Mouse (Mus musculus) inflammation-experienced regulatory T-cells (primary cell): ENCODE data around the gene Smad5. TPM values are rescaled to one million over a fixed set of nuclear protein-coding genes. Genes with fewer than 3 reads are reported as not detected.

Experiments used
- polyA plus RNA-seq, 2 experiments: library from polyadenylated mRNA; unstranded; fragments of 100-300 nt; shearing (Covaris generic); gene quantifications; one replicate each; pipeline ENCODE4 v1.2.1; 2017

Smad5 gene
- 10 to 100 TPM; 14.7 to 21.0 TPM for polyA plus RNA-seq

DNA sequence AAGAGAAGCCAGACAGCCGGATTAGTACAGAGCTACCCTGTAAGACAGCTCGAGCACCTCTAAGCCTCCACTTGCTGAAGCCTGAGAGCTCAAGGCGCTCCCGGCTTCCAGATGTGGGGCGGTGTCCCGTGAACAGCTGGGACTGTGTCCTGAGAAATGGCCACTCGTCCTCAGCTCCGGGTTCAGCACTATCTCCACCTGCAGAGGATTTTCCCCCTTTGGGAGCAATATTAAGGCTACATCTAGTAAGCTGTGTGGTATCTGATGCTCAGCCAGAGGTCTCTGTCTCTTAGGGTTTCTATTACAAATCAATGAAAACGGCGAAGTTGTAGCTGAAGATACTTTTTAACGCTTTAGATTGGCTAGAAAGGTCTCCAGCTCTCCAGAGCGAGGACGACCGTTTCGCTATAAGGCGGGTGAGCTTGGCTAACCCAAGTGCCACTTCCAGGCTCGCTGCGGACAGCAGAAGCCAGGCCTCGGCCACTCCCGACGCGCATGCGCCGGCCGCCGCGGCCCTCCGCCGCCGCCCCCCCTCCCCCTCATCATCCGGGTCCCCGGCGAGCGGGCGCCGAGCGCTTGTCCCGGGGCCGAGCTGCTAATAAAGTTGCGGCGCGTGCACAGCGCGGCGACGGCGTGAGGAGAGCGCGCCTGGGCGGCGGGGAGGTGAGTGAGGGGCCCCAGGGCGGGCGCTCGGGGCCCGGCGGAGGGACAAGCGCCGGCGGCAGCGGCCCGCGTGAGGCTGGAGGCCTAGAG is at the start of gene Smad5:
Smad5 (plus strand) TSS at position 542 of the 753 bp plus-strand sequence.

DNA sequence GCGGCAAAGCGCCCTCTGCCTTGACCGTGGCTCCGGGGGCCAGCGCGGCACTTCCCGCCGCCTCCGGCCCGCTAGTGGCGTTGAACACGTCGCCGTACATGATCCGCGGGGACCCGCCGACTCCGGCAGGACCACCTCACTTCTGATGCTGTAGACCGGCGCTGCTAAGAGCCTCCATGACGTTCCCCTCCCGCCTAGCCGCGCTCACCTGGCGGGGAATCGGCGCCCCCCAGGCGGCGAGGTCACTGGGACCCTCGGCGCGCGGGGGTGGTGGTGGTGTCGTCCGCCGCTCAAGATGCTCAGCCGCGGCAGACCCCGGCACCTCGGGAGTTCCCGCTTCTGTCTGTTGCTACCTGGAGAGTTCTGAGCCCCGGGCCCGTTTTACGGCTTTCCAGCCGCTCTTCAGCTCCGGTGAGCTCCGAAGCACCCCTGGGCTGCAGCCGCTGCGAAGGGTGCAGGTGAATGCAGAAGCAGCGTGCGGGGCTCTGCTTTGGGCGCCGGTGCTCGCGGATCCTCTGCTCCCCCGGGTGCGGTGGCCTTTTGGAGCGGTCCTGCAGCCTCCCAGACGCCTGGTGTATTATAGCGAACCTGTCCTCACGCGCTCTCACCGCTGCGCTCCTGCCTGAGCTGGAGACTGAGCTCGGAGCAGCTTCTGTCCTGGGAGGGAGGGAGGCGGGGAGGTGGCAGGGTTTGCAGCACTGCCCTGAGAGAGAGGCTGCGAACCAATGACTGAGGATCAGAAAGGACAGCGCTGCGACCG is 50.6 kb downstream of the Smad5 start, which contains the start of gene Gm45623:
Gm45623 (minus strand) TSS at position 636 of the 760 bp plus-strand sequence.

Other genes starting within 250 kb of the Smad5 start
- not detected for gene Il9, start 220.8 kb upstream of the Smad5 start, polyA plus RNA-seq
- gene Fbxl21, start 180.5 kb upstream of the Smad5 start, polyA plus RNA-seq = 1 to 10 TPM in 1 of 2 experiments, under 1 TPM in 1; 0.86 to 2.2 TPM
- under 1 TPM in 1 of 2 experiments, not detected in 1; 0.39 TPM for gene Lect2, start 154.5 kb upstream of the Smad5 start, polyA plus RNA-seq
- gene Tgfbi, start 93.5 kb upstream of the Smad5 start, polyA plus RNA-seq = under 1 TPM; 0.17 to 0.45 TPM
- under 1 TPM in 1 of 2 experiments, not detected in 1; 0.51 TPM for gene Gm45623, start 50.8 kb downstream of the Smad5 start, polyA plus RNA-seq
- gene Trpc7, start 193.0 kb downstream of the Smad5 start, polyA plus RNA-seq = under 1 TPM in 1 of 2 experiments, not detected in 1; 0.48 TPM